Mouse (Mus musculus) G1E (cell line): ENCODE measurements around the gene Gm3417.
"Not testable (repeated sequence)": the region's sequence is repeated elsewhere in the genome, so short reads cannot be mapped to it uniquely, and the experiment has no call there.

Experiments used
- CTCF ChIP-seq: IDR thresholded peaks from 2 replicates; pipeline ENCODE4 v1.5.1; 2012; ENCODE audit warnings: low read depth, low read length, inconsistent platforms, mixed read lengths
- GATA1 ChIP-seq: IDR thresholded peaks from 2 replicates; pipeline ENCODE4 v1.6.1; 2012; ENCODE audit warnings: borderline replicate concordance, low read length, inconsistent platforms, mixed read lengths
- TAL1 ChIP-seq: conservative IDR thresholded peaks from 2 replicates; pipeline ENCODE4 v1.6.1; 2012; ENCODE audit warnings: low read depth, low read length, inconsistent platforms, mixed read lengths

GRCm38 (mm10) chr17:15021503-15022220 lies 43.1 kb upstream of the Gm3417 start:
- TF ChIP-seq CTCF, GATA1, TAL1: not testable (repeated sequence)
